Mouse (Mus musculus): ENCODE data around the gene Slc36a3.

DNA sequence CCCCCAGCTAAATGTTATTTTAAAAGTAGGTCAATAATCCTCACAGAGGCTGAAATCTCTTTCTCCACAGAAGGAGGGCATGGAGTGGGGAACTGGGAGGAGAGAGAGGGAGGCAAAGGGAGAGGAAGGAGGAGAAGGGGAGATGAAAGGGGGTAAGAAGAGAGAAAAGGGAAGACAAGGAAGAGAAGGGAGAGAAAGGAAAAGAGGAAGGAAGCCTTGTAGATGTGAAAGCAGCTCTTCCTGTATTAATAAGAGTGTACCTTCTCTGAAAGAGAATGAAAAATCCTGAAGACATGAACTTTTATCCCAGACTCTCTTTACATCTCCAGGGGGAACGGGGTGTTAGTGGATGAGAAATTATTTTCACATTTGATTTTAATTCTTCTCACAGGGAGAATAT lies 30.1 kb downstream of the Slc36a3 start:
- TF ChIP-seq CTCF (IDR thresholded peaks at IDR 0.05; ENCODE audit: low read depth) (no peak), EP300 (IDR thresholded peaks at IDR 0.05; ENCODE audit: low read depth) (no peak)
